Mouse (Mus musculus): ENCODE data around the gene Golm1.

- TF ChIP-seq FLI1 (IDR thresholded peaks at IDR 0.05; ENCODE audit: low read length) = no peak
- TF ChIP-seq GATA1 (IDR thresholded peaks at IDR 0.05; ENCODE audit: borderline replicate concordance, low read length) = no peak
Measured at GRCm38 (mm10) chr13:59679306-59679705, 3.7 kb upstream of the Golm1 start.

Measured in megakaryocyte, embryonic 14.5 days (primary cell).